Mouse (Mus musculus) frontal cortex, postnatal 10 days (tissue): ENCODE data around the gene Csf3.
A peak's percentile ranks its signal among the peaks of the same experiment; 100 is the strongest.

Source experiments
- DNase-seq, 2 experiments: peaks; one replicate each; pipeline ENCODE4 v3.0.0; 2022; ENCODE audit warnings: low spot score in 2 of 2, mixed read lengths in 1 of 2

Gene Csf3

DNA sequence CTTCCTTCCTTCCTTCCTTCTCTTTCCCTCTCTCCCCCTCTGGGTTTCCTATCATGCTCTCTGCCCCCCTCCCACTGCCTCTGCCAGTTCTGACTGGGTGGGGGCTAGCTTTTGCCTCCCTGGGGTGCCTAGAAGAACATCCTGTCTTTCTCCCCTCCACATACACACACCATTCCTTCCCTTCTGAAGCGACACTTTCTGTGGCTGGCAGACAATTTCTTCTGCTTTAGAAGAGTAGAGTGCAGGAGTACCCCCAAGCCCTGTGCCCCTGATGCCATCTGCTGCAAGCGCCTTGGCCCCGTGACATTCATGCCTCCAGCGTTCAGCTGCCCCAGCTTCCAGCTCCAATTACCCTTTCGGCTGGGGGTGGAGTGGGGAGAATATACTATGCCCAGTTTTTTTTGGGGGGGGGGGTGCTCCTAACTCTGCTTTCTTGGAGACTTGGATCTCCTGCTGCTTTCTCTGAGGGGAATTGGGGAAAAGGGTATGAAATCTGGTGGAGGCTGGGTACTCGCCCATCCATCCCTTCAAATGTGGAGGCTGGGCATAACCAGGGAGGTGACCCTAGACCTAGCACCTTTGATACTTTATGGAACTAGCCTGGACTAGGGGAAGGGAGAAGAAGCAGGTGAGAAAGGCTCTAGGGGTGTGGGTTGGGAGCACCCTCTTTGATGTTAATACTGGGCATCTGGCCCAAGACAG, 46.9 kb downstream of the Csf3 start:
- DNase-seq = no peak

DNA sequence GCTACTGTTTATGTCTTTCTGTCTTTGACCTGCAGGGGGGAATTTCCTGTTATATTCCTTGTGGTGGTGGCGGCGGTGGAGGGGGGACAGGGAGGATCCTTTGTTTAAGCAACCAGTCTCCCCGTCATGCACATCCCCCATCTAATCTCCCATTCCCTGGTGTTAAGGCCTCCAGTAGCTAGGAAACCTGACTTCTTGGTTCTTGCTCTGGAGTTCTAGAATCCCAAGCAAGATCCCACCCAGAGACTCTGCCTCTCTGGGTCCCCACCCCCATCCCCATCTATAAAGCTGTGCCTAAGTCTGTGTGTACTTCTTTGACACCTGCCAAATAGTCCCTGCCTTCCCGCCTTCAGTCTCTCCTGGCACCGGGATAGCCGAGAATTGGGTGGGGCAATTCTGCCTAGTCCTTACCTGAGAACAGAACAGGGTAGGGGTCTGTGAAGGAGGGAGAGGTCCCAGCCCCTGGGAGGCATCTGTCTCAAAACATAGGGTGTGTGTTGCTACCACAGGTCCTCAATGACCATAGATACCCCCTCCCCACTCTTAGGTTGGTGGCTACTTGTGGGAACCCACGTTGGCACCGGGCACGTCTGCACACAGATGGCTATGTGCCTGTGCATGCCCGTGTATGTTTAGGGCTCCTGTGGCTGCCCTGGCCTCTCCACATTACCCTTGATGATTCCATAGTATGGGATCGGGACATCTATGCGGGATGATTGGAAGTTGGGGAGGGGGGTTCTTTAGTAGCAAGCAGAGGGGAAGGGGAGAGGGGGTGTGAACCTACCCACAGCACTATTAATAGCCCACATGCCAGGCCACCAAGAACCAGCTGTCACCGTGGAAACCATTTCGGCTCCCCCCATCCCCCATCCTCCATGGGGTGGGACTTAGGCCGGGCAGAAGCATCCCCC, 47.7 kb downstream of the Csf3 start:
- peak in 1 of 2 experiments; percentile 52 for DNase-seq

DNA sequence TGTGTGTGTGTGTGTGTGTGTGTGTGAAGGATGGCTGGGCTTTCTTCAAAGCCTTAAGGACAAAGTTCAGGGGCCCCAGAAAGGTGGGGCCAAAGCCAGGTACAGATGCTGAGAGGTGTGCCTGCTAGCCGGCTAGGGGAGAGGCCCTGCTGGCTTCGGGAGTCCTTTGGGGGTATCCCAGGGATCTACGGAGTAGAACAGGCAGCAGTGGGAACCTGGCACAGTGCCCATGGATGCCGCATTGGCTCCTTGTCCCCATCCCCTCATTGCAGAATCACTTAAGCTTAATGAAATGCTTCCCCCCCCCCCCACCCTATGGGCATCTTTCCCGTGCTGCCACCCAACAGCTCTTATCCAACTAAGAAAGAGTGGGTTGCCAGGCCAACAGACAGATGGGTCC, 48.7 kb downstream of the Csf3 start:
- DNase-seq = peak in 1 of 2 experiments; percentile 59

DNA sequence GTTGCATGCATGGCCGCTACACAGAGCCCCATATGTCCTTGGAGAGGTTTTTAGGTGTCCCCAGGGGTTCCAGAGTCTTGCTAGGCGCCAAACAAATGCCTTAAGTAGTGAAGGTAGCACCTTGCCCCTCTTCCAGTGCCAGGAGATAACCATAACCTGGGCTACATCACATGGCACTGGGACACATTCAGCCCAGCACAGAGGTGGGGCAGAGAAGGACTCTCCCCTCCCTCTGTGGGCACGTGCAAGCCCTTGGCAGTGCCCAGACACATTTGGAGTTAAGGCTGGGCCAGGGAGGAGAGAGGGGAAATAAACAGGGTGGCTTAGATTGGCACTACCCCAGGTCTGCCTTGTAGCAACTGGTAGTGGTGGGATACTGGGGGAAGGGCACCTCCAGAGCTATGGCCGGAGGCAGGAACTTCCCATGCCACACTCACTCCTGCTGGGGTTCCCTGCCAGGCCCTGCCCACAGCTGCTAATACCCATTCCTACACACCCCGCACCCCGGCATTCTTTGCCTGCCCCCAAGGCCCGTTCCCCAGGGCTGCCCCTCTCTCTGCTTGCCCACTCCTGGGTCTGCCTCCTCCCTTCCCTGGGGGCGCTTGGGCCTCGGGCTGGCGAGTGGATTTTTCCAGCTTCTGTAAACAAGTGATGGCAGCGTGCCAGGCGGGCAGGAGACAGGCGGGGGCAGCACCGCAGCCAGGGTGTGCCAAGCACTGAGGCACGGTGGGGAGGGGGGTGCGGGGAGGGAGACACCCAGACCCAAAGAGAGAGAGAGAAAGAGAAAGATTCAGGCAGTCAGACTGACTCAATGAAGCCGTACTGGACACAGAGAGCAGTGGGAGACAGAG, 49.5 kb downstream of the Csf3 start:
- peak in 1 of 2 experiments; percentile 82 for DNase-seq

DNA sequence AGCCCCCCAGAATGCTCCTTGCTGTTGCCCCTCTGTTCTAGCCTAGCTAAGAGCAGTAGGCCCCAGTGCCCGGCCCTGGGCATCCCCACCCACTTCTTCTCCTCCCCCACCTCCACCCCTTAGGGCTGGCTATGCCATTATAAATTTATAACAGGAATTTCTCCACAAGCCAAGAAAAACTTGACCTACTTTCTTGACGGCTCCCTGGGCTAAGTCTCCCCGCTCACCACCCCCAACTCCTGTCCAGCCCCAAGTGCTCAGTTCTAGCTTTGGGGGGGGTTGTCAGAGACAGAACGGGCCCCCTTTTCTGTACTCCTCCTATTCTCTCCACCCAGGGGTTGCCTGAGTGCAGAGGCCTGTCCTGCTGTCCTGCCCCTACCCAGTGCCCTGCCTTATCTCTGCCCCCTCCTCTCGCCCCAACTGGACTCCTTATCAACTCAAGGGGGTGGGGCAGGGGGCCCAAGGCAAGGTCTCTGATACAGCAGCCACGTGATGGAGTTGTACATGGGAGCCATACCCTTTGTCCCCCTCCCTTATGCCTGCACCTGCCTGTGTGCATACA, 50.2 kb downstream of the Csf3 start:
- no peak for DNase-seq

DNA sequence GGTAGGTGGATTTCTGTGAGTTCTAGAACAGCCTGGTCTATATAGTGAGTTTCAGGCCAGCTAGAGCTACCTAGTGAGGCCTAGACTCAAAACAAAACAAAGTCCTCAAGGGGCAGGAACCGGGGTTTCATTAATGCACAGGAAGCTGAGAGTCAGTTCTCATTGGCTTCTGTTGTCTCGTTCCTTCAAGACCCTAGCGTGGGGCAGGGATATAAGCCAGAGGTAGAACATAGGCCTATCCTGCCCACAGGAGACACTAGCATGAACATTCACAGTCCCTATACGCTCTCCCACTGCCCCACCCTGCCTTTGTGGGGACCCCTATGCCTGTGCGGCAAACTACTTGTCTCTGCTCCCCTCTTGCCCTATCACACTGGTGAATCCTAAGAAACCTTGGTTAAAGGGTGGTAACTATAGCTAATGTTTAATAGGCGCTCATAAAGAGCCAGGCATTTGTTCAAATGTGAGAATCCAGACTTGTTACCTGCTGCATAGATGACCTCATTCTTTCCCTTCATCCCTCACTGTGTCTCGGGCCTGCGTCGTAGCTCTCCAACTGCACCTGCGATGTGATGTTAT, 51.6 kb downstream of the Csf3 start:
- no peak for DNase-seq
